Comparison of ENCODE assay signal across 15 mouse cellular contexts in the genomic region with DNA sequence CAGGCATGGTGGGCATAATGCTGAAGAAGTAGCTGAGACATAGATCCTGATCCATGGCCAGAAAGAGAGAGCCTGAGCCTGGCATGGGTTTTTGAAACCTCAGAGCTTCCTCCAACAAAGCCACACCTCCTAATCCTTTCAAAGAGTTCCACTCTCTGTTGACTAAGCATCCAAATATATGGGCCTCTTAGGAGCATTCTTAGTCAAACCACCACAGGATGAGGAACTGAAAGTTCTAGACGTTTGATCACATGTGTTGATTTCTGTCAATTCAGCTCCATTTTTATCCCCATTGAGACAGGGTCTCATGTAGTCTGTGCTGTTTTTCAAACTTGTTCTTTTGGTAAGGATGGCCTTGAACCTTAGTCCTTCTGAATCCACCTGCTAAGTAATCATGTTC.
"Had no signal": no experiment of that assay in that cellular context is flagged by ENCODE, and none has a peak within 500 bp of the region (broad histone marks: within the 10 kb centered on the region; RNA-seq: fewer than 3 reads in every experiment).

No protein-coding gene starts in this region.

- H3K4me2 ChIP-seq: lung, embryonic 15.5 days; midbrain, embryonic 11.5 days; midbrain, embryonic 13.5 days; midbrain, embryonic 15.5 days; neural tube, embryonic 12.5 days had no signal

- H3K27ac ChIP-seq: lung, embryonic 15.5 days; macrophage; midbrain, embryonic 13.5 days; midbrain, embryonic 15.5 days; neural tube, embryonic 12.5 days had no signal

- H3K4me3 ChIP-seq: lung, embryonic 15.5 days; megakaryocyte, embryonic 14.5 days; midbrain, embryonic 13.5 days; midbrain, embryonic 15.5 days; neural tube, embryonic 12.5 days had no signal

- H3K9me3 ChIP-seq: lung, embryonic 15.5 days; midbrain, embryonic 13.5 days; midbrain, embryonic 15.5 days; neural tube, embryonic 12.5 days had no signal

- H3K9ac ChIP-seq: liver, postnatal 0 days; lung, embryonic 15.5 days; midbrain, embryonic 13.5 days; midbrain, embryonic 15.5 days; neural tube, embryonic 12.5 days had no signal

- DNase-seq: liver, postnatal 0 days; lung, adult 2 months; lung, postnatal 14 days; lung, postnatal 36 days; right cerebral cortex, postnatal 14 days; thymus, adult 18-20 months; thymus, postnatal 14 days; thymus, postnatal 36 days had no signal

- H3K4me1 ChIP-seq: lung, embryonic 15.5 days; megakaryocyte, embryonic 14.5 days; midbrain, embryonic 13.5 days; midbrain, embryonic 15.5 days; neural tube, embryonic 12.5 days had no signal

- H3K27me3 ChIP-seq: lung, embryonic 15.5 days; megakaryocyte, embryonic 14.5 days; midbrain, embryonic 13.5 days; midbrain, embryonic 15.5 days; neural tube, embryonic 12.5 days had no signal
